Mouse (Mus musculus) thymus, postnatal 14 days (tissue): Measurements from ENCODE around the gene Ndufaf4.
"Not testable (repeated sequence)": the region's sequence is repeated elsewhere in the genome, so short reads cannot be mapped to it uniquely, and the experiment has no call there.

Experiments used
- DNase-seq: peaks from one replicate; pipeline ENCODE4 v3.0.0; 2021

The Ndufaf4 gene

DNA sequence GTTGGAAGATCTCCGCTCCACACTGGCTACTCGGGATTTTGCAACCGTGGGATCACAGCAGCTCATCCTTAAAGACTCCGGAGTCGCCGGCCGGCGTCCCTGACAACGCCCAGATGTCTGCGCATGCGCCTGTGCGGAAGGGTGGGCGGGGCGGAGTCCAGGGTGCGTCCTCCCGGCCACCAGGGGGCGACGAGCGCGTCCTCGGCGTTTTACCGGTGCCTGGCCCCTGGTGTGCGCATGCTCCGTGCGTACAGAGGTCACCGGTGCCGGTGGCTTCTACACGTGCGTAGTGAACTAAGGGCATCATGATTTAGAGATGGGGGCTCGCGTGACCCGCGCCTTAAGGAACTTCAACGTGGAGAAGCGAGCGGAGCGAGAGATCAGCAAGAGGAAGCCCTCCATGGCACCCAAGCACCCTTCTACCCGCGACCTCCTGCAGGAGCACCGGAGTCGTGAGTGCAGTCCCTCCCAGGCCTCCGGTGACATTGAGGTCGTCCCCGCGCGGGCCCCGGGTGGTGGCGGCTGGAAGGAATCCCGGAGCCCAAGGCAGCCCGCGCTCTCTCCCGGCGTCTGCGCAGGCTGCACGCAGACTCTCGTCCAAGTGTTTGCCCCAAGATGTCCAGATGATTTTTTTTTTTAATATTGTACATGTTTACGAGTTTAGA, at the start of gene Ndufaf4:
Gene Ndufaf4 (plus strand): TSS at position 233 of the 665 bp plus-strand sequence.
- peak; percentile 97 for DNase-seq

DNA sequence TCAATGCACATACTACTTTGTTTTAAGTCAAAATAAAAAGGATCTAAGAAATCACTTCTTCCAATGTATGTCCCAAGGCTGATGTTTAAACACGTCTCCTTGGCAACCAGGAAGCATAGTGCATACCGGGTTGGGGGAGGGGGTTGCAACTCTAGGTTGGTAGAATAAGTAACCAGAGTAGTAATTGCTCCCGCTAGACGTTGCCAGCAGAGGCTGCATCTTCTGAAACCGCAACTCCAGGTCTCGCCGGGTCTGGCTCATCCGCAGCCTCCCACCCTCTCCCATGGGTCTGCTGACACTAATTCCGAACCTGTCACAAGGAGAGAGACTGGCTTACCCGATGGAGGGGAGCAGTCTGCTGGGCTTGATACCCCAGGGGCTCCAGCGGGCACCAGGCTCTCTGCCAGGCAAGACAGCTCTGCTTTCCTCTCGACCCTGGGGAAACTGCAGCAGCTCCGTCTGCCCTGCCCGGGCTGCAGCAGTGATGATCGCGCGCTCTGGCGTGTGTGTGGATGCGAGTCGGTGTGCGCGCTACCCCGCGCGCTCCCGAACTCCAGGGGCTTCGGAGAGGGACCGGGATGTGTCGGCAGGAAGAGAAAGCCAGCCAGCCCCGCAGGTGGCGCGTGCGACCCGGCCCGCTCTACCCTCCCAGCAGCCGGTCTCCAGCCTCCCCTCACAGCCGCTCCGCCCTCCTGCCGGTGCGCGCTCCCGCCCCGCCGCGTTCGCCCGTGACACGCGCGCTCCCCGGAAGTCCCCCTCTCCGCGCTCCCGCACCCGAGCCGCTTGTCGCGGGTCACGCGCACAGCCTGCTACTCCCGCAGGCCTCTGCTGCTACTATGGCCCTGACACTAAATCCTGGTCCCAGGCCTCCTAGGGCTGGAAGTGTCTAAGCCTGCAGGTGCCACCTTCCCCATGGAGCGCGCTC, 47.2 kb upstream of the Ndufaf4 start, which contains the start of gene Klhl32:
Gene Klhl32 (minus strand): TSS at position 724 of the 925 bp plus-strand sequence.
- DNase-seq, result peak; percentile 75

DNA sequence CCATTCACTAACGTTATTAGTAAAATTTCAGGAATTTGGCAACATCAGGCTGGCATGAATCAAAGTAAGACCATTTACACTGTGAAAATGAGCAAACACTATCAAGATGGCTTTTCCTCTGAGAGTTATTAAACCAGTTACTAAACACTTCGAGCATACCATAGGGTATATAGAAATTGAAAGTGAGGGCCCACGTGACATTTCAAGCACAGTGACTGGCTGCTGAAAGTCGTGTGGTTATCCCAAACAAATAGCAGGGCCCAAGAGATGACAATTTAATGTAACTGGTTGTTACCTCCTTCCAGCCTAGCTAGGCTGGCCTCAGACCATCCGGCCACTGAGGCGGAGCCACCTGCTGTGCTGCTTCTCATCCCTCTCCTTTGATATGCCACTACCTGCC, 32.2 kb upstream of the Ndufaf4 start:
- no peak for DNase-seq

DNA sequence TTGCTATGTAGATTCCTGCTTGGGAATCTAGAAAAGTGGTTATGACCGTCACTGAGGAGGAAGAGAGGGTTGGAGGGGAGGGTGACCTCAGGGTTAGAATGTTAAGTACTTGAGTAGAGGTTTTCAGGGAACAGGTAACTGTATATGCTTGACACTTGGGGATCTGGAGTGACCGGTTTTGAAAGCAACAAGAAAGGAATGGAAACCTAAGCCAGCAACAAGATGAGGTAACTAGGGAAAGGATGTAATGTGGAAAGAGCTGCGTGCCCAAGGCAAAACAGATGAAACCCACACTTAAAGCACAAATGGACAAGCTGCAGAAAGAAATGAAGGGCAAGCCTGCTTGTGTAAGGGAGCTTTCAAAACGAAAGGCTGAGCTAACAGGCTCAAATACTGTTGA, 28.7 kb upstream of the Ndufaf4 start:
- DNase-seq, result no peak

DNA sequence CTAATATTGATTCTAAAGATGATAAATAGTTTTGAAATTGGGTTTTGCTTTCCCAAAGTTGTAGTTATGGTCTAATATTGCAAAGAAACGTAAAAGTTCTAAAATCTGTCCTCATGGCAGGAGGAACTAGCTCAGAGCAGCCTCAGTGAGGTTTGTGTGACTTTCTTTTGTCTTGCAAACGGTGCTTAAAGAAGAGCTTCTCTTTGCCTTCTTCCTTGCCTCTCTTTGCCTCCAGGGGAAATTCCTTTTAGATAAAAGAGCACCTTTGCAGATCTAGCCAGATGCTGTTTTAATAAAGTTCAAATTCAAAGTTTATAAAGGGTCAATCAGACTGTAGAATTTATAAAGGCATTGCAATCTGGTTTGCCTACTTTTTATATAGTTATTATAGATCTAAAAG, 8.5 kb upstream of the Ndufaf4 start:
- not testable (repeated sequence) for DNase-seq

DNA sequence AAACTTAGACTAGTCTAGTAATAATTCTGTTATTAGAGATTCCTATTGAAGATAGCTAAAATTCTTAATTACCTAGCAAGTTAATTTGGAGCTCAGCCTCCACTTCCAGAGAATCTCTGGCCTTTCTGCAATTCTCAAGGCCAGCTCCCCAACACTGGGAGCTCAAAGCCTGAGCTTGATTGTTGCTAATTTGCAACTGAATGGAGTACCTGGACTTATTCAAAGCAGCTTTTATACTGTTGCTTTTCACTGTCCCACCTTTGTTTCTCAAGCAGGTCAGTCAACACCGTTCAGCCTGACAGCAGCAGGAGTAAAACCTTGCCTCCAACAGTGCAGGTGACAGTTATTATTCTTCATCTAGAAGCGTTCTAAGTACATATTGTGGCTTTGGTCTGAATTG, 5.6 kb upstream of the Ndufaf4 start:
- DNase-seq, result not testable (repeated sequence)

DNA sequence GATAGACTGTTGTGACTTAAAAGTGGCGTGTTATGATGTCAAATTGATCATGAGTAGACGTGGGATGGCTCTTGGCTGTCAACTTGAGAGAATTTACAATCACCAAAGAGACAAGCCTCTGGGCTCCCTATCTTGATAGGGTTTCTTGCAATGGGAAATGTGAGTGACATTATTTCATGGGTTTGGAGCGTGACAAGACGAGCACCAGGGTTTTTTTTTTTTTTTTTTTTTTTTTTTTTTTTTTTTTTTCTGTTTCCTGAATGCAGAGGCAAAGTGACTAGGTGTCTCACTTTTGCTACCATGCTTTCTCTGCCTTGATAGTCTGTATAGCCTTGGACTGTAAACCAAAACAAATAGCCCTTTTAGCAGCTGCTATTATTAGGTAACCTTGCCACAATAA, 3.3 kb upstream of the Ndufaf4 start:
- no peak for DNase-seq

DNA sequence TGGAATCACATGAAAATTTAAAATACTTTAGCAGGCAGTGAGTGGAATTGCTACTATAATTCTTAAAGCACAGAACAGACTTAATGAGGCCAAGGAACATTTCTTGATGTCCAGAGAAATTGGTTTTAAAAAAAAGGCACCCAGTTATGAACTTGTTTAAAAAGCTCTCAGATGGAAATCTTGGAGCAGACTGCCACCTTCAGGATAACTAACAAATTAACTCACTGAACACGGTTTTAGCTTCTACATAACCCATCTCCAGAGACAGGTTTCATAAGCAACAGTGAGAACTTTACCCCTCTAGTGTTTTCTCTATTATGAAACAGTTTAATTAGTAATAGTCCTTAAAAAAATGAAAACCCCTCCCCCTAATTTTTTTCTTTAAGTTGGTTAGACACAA, 1.1 kb upstream of the Ndufaf4 start:
- peak; percentile 12 for DNase-seq

DNA sequence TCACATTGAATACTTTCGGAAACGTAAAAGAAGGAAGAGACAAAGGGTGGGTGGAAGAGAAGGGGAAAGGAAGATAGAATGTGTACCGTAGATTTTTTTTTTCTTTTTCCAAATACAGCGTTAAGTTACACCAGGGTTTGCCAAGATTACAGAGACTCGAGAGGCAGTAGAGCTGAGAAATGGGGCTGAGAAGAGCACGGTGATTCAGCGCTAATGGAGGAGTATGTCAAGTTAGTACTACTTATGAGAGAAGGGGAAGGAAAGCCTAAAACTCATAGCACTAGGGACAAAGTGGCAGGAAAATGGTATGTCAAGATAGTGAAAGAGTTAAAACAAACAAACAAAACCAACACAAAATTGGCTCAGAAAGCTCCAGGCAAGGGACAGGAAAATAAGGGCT, 532 bp upstream of the Ndufaf4 start:
- DNase-seq, result no peak

DNA sequence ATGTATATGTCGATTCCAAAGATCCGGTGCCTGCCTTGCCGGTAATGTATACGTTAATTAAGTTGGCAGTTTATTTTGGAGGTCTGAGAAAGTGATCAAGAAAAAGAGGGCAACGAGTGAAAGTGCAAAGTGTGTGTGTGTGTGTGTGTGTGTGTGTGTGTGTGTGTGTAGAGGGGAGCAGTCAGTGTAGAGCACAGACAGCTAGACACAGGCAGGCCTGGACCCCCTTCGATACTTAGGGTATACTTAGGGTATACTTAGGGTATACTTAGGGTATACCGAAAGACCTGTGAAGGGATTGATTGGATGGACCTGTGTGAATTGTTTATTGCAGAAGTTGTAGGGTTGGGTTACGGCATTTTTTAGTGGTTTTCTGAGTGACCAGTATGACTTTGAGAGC, 753 bp downstream of the Ndufaf4 start:
- DNase-seq, result peak; percentile 9

DNA sequence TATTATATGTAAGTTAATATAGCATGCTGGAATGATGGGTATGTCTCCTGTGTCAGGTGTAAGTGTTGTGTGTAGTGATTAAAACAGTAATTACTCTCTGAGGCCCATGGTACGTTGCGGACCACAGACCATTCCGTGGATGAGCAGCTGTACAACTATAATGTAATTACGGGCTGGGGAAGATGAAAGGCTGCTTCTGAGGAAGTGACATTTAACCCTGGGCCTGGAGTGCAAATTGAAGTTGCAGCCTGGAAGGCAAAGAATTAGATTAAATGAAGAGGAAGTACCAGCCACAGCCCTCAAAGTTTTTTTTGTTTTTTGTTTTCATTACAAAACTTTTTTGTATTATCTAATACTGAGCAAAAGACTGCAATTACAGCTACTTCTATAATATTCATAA, 1.3 kb downstream of the Ndufaf4 start:
- no peak for DNase-seq

DNA sequence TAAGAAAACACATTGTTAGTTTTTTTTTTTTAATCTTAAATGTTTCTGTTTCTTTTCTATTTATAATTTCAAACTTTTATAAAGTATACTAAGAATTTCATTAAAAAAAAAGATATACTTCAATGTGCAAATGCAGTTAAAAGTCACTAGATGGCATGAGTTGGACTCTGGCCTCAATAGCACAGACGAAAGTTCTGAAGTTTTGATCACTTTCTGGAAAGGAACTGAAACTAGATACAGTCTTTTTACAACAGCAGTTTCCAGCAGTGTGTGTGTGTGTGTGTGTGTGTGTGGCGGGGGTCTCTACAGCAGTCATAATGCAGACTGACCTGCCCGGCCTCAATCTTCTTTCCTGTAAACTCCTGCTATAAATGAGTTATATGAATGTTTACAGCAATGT, 9.9 kb downstream of the Ndufaf4 start:
- DNase-seq, result no peak

DNA sequence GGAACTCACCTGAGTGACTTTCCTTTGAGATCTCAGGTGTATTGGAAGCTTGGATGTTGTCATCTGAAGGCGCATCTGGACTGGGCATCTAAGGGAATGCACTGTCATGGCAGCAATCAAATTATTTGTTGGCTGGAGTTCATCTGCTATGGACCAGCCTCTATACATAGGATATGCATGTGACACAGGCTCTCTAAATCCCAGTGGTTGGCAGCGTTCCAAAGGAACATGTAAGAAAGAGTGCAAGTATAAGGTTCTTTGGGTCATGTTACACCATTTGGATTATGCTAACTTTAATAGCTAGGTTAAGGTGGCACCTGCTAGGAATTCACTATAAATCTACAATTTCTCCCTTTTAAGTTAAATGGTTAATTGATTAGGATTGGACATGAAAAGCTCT, 17.7 kb downstream of the Ndufaf4 start:
- no peak for DNase-seq

DNA sequence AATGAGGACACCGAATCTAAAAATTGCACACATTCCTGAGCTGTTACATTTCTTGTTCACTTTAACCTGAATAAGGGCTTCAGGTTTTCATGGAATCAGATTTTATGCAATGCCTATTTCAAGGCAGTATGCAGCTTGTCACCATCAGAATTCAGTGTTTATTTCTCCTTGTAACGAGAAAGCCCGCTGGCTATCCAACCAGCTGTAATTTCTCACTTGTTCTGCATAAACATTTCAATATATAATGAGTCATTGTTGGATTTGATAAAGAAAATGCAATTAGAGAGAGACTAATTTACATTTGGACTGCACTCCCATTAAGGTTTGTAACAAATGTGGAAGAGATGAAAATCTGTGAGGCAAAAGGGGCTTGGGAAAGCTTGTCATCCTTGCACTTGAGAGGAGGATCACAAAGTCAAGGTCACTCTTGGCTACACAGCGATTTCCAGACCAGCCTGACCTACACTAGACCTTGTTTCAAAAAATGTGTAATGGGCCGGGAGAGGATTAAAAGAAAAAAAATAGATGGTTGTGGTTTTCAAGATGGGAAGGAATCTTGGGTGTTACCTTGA, 22.2 kb downstream of the Ndufaf4 start:
- no peak for DNase-seq

DNA sequence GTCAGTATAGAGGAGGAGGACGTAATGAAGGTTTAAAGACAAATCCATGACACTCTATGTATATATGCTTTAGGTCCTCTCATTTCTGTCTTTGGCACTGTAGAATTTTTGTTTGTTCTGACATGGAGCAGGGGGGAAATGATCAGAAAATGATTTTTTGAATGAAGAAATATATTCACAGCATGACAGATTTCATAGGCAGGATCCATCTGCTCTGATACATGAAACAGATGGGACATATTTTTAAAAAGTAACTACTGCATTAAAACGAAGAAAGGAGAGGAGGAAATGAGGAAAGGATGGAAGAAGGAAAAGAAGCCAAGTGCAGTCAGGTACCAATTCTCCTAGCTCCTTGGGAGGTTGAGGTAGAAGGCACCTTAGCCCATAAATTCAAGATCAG, 26.8 kb downstream of the Ndufaf4 start:
- no peak for DNase-seq

DNA sequence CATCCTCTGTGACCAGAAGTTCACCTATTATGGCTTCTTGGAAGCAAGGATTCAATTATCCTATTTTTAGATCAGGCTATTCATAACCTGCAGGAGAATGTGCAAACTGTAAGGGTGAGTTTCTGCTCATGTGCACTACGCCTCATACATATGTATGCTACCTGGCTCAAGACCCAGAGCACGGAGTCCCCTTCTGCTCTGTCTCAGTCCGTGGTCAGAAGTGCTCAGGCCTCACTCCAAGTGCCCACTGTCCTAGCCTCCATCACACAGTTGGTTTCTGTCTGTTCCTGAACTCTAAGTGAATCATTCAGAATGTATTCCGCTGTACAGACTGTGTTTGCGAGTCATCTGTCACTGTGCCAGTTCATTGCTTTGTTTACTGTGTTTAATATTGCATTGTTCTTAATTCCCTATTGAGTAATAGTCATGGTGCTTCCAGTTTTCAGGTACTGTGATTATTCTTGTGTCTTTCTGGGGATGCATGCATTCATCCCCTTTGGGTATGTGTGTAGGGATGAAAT, 30.4 kb downstream of the Ndufaf4 start:
- no peak for DNase-seq

DNA sequence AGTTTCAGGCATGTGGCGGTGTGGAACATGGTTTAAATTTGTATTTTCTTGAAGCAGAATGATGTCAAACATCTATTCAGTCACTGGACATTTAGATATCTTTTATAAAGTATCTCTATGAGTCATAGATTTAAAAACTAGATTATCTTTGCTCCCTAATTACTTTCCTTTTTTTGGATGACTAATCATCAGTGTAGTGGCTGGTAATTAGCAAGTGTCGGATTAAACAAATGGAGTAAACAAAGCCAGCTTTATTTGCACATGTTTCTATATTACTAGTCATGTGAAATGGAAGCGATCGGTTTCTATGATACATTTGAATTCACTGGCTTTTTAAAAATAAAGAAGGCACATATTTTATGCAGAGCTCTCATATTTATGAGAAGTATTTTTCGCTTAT, 31.0 kb downstream of the Ndufaf4 start:
- DNase-seq, result no peak

DNA sequence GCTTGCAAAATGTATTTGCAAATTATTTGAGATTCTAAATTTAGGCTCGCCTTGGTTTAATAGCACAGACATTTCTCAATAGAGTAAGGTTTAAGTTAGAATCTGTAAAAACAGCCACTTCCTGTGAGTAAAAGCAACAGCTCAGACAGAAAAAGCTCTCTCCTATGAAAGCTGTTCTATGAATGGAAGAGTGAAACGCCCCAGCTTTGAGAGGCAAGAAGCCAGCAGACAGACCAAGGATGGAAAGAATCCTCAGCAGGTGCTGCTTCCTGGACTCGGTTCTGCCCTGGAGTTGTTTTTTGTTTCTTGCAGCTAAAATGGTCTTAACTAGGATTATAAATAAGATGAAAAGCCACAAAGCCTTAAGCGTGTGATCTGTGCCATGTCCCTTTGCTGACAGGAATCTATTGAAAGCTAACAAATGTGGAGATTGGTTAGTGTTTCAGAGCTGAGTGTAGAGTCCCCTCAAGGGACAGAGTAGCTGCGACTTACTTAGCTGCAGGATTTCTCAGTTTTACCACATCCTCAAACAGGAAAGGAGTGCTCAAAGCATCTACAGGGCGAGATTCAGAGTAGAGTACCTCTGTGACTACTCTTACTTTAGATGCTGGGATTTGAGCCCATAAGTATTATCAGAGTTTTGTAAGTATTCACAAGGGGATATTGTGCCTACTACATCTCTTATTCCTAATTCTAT, 45.0 kb downstream of the Ndufaf4 start:
- DNase-seq, result no peak
